Mouse (Mus musculus) G1E-ER4 (cell line): ENCODE data around the gene Zfp526. TPM values are rescaled to one million over a fixed set of nuclear protein-coding genes. Genes with fewer than 3 reads are reported as not detected.

Experiments
- GATA1 ChIP-seq: IDR thresholded peaks from one replicate; pipeline ENCODE4 v1.8.0; 2012; ENCODE audit warnings: low read length, inconsistent platforms
- polyA plus RNA-seq: library from polyadenylated mRNA; stranded (reverse); fragments of >175 nt; gene quantifications from 2 replicates; pipeline ENCODE4 v1.2.3, GENCODE M21; 2012

The Zfp526 gene
- polyA plus RNA-seq, 1 experiment, result 56.1 TPM

DNA sequence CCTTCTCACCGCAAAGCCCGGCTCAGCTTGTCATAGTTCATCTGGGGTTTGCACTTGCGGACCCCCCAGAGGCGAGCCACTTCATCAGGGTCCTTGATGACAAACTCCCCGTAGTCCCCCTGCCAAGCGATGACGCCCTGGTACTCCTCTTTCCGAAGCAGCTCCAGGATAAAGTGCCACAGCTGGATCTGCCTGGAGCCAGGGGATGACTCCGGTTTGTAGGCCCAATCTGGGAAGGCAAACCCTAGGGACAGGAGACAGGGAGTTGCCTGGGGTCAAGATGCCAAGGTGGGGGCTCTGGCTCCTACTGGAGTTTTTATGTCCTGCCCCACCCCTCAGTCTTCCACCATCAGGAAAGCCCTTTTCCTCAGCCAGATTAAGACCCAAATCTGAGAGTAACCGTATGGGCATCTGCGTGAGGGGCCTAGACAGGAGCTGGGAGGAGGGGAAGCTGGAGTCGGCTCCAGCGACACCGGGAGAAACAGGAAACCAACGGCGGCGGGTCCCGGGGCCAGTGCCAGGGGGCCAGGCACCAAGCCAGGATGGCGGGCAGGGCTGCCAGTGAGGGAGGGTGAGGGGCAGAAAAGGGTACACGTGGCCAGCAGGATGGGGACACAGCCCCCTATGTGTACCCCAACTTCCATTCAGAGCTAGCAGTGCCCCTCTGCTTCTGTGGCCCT is 25.0 kb downstream of the Zfp526 start:
- no peak for TF ChIP-seq GATA1

DNA sequence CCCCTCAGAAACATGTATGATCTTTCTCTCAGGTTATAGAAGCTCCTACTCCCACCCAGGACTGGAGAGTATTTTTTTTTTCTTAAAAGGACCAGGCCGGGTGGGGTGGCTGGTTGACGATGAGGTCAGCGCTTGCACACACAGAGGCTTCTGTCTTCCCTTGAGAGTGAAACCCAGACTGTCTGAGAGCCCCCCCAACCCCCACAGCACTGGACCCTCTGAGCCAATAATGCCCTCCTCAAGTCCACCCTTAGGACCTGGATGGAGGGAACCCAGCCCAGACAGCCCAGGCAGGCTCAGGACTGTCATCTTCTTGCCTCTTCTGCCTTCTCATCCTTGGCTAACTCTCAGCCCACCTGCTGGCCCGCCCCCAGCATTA is 25.5 kb downstream of the Zfp526 start:
- no peak for TF ChIP-seq GATA1

DNA sequence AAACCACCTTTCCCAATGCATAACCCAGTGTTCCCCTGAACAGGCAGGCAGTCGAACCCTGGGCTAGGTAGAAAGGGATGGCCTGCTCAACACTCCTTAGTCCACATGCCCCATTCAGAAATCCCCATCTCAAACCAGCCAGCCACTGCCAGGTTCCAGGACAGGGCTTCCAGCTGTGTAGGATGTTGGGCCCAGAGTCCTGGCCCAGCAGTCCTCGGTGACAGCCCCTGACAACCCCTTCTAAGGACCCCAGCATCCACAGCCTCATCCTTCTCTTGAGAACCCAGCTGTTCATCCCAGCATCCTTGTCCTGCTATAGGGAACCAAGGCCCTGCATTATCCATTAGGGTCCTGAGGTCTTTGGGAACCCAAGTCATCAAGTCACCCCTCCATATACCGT is 26.3 kb downstream of the Zfp526 start:
- TF ChIP-seq GATA1, result no peak

DNA sequence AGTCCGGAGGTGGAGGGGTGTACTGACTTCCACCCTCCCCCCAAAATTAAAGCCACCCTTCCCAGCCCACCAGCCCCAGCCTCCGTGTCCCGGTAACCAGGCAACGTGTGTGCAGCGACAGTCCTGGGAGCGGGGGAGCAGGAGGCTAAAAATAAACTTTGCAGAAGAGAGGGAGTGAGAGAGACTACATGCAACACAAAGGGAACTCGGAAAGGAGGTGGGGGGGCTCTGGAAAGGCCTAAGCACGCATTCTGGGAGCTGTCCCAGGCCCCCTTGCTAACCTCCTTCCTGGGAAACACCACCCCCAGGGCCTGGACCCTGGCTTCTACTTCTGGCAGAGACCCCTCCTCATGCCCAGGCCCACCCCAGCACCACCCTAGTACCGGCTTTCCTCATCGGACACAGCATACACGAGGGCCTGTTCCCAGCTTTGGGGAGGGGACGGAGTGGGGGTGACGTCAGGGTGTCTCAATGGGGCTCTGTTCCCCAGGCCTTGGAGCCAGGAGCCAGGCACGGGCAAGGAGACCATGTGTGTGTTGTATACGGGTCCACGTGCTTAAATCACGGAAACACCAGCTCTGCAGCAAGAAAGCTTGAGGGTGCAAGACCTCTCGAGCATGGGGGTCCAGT is 26.9 kb downstream of the Zfp526 start:
- TF ChIP-seq GATA1, result no peak

DNA sequence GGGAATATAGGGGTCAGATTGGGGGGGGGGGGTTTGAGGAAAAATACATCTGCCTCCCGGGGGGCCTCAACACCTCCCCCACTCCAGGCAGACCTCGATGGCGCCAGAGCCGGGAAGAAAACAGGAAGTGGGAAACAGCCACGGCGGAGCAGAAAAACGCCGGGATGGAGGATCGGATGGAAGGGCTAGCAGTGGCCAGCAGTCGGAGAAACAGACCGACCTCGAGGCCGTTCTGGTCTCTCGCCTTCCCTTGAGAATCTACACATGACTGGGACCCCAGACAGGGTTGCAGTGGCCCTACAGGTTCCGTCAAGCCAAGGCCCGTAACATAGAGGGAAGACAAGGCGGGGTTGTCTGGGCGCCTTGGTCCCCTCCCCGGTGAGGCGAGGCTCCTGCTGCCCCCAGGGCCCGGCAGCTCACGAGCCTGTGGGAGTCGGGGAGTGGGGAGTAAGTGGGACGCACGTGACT is 27.7 kb downstream of the Zfp526 start:
- no peak for TF ChIP-seq GATA1

- TF ChIP-seq GATA1, result no peak
Observed at GRCm38 (mm10) chr7:25249314-25250140, 28.3 kb downstream of the Zfp526 start.

DNA sequence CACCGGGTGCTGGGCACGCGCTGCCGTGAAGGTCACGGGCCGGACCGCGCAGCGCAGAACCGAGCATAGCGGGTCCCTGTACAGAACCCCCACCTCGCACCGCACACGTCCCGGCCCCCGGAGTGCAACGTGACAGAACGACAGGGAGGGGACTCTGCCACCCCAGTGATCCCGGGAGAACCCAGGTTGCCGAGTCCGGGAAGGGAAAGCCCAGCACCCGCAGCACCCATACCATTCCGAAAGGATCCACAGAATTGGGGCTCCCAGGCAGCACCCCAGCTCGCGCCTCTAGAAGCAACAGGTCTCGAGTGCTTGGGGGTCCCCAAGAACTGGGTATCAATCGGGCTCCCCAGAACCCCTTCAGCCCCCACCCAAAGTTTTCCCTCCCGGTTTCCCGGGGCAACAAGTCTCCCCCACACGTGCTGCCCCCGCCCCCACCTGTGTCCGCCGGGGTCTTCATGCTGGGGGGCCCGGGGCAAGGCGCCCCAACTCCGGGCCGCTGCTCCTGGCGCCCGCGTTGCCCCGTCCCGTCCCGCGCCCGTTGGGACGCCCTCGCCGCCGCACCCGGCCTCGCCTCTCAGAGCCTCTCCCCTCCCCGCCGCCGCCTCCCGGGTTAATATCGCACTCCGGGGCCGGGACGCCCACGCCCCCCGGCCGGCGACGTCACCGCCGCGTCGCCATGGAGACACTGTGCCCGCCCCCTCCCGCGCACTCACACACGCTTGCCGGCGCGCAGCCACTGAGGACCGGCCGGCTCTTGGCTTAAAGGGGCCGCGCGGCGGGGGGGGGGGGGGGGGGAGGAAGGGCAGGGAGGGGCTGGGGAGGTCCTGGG is 29.1 kb downstream of the Zfp526 start, which contains the start of gene Erf:
Gene Erf (minus strand): TSS at position 621 of the 832 bp plus-strand sequence.
- TF ChIP-seq GATA1, result no peak

GRCm38 (mm10) chr7:25251071-25251791 is 30.0 kb downstream of the Zfp526 start:
- TF ChIP-seq GATA1, result no peak

GRCm38 (mm10) chr7:25251822-25252221 is 30.6 kb downstream of the Zfp526 start:
- no peak for TF ChIP-seq GATA1

DNA sequence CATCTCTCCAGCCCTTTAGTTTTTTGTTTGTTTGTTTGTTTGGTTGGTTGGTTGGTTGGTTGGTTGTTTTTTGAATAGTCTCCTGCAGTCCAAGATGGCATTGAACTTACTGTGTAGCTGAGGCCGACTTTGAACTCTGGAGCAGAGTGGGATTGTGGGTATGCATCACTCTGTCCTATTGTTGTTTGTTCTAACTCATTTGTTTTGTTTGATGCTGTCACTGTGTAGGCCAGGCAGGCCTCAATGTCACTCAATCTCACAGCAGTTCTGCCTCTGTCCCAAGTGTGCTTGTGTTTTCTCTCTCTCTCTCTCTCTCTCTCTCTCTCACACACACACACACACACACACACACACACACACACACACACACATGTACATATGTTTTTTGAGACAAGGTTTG is 40.7 kb downstream of the Zfp526 start:
- TF ChIP-seq GATA1, result no peak

DNA sequence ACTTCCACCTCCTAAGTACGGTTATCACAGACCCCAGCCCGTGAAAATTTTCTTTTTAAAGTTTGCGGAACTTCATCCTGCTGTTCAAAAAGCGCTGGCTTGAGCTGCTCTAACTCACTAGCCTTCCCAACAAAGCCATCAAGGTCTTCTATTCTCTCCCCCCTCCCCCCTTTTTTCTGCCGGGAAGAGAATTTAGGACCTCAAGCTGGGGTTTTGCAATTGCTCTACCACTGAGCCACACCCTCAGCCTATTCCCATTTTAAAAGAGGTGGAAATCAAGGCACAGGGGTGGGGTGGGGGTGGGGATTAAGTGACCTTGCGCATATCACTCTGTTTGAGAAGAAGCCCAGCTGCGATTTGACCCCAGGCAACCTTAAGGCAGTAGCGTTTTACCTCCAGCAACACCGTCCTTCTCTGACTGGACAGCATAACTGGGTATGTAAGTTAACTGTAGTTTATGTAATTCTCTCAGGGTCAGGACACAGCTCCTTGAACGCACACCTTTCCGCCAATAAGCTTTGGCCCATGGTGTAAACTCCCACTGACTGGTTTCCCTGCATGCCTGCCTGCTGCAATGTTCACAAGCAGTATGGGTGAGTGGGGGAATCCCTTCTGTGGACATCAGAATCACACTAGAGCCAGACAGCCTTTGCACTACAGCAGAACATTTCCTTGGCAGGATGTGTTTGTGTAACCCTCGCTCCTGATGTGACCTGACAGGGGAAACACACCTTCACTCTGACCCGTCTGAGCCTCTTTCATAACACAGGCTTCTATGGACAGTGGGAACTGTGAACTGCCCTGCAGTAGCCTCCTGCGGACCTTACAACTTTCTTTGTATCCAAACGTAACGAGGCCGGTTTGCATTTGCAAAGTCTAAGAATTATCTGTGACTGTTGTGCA is 43.0 kb downstream of the Zfp526 start:
- TF ChIP-seq GATA1, result no peak

DNA sequence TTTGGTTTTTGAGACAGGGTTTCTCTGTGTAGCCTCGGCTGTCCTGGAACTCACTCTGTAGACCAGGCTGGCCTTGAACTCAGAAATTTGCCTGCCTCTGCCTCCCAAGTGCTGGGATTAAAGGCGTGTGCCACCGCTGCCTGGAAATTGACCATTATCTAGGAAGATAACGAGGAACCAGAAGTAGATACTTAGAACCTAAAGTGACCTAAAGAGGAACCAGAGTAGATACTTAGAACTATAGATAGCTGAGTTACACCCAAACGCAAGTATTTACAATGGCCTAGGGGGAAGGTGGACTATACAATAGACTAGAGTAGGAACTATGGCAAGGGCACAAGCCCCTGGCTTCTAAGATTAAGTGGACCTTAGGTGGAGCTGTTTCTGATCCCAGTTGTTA is 44.5 kb downstream of the Zfp526 start:
- peak; percentile 22 for TF ChIP-seq GATA1

DNA sequence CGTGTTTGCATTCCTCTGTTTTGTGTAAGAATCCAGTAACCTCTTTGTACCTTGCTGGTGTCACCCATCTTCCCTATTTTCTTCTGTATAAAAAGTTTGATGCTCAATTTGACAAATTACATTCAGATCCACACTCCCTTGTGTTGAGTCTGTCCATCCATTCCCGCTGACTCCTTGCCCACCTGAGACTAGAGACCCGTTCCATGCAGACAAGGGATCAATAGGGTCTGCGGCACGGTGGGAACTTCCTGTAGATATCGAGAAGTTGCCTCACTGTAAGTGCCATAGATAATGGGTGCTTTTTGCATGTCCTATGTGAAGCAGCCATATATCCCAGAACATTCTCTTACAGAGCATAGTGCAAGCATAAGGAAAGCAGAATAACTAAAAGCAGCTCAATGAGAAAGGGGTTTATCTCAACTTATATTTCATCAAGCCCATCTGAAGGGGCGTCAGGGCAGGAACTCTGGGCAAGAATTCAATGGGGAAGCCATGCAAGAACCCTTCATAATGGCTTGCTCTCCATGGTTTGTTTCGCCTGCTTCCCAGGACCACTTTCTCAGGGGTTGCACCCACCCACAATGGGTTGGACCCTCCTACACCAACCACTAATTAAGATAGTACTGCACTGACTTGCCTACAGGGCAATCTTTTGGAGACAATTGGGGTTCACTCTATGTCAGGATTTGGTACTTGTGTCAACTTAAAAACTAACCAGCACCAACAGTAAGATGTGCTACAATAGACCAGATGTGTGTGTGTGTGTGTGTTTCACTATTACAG is 45.1 kb downstream of the Zfp526 start:
- TF ChIP-seq GATA1, result no peak
